Mouse (Mus musculus) small intestine, adult 2 months (tissue): Measurements from ENCODE around the gene Ing1. TPM values are rescaled to one million over a fixed set of nuclear protein-coding genes. Genes with fewer than 3 reads are reported as not detected.
"Not testable (repeated sequence)": the region's sequence is repeated elsewhere in the genome, so short reads cannot be mapped to it uniquely, and the experiment has no call there.

ENCODE experiments used
- H3K27ac ChIP-seq: fragments of 200-500 bp; 2 replicates; pipeline ENCODE4 v1.5.1; 2012; ENCODE audit warnings: low read depth, low read length, control low read depth, inconsistent platforms; ENCODE audit not compliant: insufficient read depth
- H3K27me3 ChIP-seq: fragments of 200-500 bp; 2 replicates; pipeline ENCODE4 v1.6.1; 2012; ENCODE audit warnings: mild to moderate bottlenecking, moderate library complexity, low read length, inconsistent platforms; ENCODE audit not compliant: control insufficient read depth, insufficient read depth
- H3K36me3 ChIP-seq: fragments of 200-500 bp; 2 replicates; pipeline ENCODE4 v1.6.1; 2012; ENCODE audit warnings: mild to moderate bottlenecking, low read length, control low read depth, inconsistent platforms; ENCODE audit not compliant: control insufficient read depth, insufficient read depth
- H3K4me1 ChIP-seq: fragments of 200-500 bp; 2 replicates; pipeline ENCODE4 v1.6.1; 2012; ENCODE audit warnings: low read length, inconsistent platforms, mixed read lengths; ENCODE audit not compliant: control insufficient read depth, insufficient read depth, insufficient read length
- H3K4me3 ChIP-seq: fragments of 200-500 bp; 2 replicates; pipeline ENCODE4 v1.5.1; 2012; ENCODE audit warnings: low read depth, mild to moderate bottlenecking, control low read depth, inconsistent platforms, low read length, moderate library complexity
- CTCF ChIP-seq: fragments of 200-500 bp; IDR thresholded peaks from 2 replicates; pipeline ENCODE4 v1.5.1; 2012; ENCODE audit warnings: low read depth, mild to moderate bottlenecking, control low read depth, inconsistent platforms, low read length, moderate library complexity, mixed read lengths; ENCODE audit not compliant: insufficient replicate concordance, insufficient read length; ENCODE audit errors: extremely low read depth
- POLR2A ChIP-seq: fragments of 200-500 bp; IDR thresholded peaks from 2 replicates; pipeline ENCODE4 v1.6.1; 2012; ENCODE audit warnings: low read depth, mild to moderate bottlenecking, control low read depth, inconsistent platforms, low read length, moderate library complexity
- WGBS: fragments of 180-500 bp; shearing (Covaris S2); methylation state at CpG from one replicate; pipeline ENCODE4 v1.1.7; 2018; 5-methylcytosine and 5-hydroxymethylcytosine counted together
- polyA plus RNA-seq: library from polyadenylated mRNA; depleted of rRNA; stranded (reverse); fragments of >200 nt; gene quantifications from 2 replicates; pipeline ENCODE4 v1.2.3, GENCODE M21; 2012

Ing1 gene
- polyA plus RNA-seq, 1 experiment, result 13.2 TPM

DNA sequence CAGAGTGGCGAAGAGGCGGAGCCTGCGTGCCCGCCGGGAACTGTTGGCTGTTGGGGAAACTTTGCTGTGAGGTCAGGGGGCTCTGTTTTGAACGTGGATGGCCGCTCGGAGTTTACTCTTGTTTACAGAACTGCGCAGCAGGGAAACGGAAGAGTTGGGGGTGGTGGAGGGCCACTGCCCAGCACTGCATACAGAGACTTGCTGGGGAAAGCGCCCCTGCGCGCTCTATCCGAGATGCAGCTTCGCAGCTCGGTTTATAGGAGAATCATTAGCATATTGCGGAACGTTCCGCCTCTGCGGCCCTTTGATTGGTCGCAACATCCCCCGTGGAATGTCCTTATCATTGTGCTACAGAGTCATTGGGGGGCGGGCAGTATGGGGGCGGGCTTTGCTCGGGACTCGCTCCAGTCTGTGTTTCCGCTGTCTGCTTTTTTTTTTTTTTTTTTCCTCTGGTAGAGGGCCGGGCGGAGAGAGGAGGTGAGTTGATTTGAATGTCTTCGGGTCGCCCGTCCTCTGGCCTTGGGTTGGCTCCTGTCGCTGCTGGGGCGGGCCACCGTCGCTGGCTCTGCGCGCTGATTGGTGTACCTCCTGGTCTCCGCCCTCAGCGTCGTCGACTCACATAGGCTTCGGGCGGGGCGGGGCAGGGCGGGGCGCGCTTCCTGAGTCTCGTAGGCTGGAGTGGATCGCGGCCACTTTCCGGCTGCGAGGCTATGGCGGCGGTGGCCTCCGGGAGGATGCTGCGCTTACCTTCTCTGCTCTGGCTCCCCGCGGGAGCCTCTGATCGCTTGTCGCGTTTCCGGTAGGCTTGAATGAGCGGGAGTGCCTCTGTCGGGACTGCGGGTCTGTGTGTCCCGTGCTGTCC, 2.6 kb downstream of the Ing1 start:
- H3K27ac ChIP-seq, result peak overlapping the region; percentile 91
- TF ChIP-seq POLR2A (peak; percentile 100), CTCF (no peak)
- peak overlapping the region; percentile 98 for H3K4me3 ChIP-seq
- peaks cover 10% of the 10 kb centered on the region for H3K36me3 ChIP-seq
- no peaks in the 10 kb centered on the region for H3K27me3 ChIP-seq
- H3K4me1 ChIP-seq, result peaks cover 3% of the 10 kb centered on the region; the same call in 1 of the 2 replicates
- under 1% methylated on average over 67 of the region's 67 CpGs for WGBS

DNA sequence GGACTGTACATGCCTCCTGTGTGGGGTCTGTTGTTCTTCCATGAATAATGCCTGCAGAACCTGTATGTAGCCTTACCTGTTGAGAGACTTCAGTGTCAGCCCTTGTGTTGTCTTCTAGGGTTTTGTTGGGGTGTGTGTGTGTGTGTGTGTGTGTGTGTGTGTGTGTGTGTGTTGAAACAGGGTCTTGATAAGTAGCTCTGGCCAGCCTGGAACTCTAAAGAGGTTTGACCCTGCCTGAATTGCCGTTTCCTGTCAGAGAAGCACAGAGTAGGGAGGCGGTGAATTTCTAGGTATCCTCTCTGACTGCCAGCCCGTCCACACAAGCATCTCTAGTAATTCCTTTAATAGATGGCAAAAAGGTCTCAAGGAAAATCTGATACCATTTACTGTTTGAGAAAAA, 4.1 kb downstream of the Ing1 start:
- 83% methylated on average over 3 of the region's 3 CpGs for WGBS
- H3K36me3 ChIP-seq, result peaks cover 17% of the 10 kb centered on the region
- H3K4me1 ChIP-seq, result peaks cover 3% of the 10 kb centered on the region; the same call in 1 of the 2 replicates
- no peak overlapping the region for H3K4me3 ChIP-seq
- H3K27ac ChIP-seq, result no peak overlapping the region
- H3K27me3 ChIP-seq, result no peaks in the 10 kb centered on the region
- no peak for TF ChIP-seq POLR2A
- no peak for TF ChIP-seq CTCF

DNA sequence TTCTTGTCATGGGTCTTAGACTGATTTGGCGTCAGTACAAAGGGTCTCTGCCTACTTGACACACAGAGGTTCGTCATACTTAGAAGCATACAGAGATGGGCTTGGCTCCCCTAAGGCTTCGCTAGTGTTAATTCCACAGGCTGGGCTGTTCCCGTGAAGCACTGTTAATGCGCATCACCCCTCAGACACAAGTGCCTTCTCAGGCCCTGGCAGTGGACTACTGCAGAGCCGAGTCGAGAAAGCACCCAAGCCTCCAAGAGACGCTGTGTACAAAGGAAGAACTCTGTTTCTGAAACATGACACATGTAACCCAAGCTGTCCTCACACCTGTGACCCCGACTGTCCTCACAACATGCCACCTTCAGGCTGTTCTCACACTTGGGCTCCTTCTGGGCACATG, 4.8 kb downstream of the Ing1 start:
- H3K4me1 ChIP-seq, result no peaks in the 10 kb centered on the region
- TF ChIP-seq CTCF (no peak), POLR2A (no peak)
- 83% methylated on average over 9 of the region's 9 CpGs for WGBS

DNA sequence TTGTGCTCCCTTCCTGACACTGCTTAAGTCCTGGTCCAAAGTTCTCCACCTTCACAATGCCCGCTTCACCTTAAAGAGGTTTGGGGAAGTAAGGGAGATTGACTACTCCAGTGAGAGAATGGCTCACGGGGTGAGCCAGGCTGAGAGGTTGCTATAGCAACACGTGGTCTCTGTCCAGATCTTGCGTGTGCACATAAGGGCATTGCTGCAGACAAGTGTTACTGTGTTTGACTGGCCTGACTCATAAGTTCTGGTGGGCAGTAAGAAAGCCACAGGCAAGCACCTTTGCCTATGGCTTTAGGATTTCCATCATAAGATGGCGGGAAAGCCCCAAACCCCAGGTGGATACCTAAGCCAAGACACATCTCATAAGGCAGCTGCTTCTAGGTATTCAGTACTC, 8.9 kb downstream of the Ing1 start:
- no peaks in the 10 kb centered on the region for H3K4me1 ChIP-seq
- WGBS, result 84% methylated on average over 5 of the region's 5 CpGs
- H3K27ac ChIP-seq, result no peak overlapping the region
- peaks cover 18% of the 10 kb centered on the region for H3K36me3 ChIP-seq
- H3K27me3 ChIP-seq, result no peaks in the 10 kb centered on the region
- TF ChIP-seq POLR2A (no peak), CTCF (no peak)
- no peak overlapping the region for H3K4me3 ChIP-seq

More for the DNA sequence above, 4.8 kb downstream of the Ing1 start:
- Histone ChIP-seq H3K27ac (no peak overlapping the region), H3K4me3 (no peak overlapping the region), H3K36me3 (peaks cover 17% of the 10 kb centered on the region), H3K27me3 (no peaks in the 10 kb centered on the region)

DNA sequence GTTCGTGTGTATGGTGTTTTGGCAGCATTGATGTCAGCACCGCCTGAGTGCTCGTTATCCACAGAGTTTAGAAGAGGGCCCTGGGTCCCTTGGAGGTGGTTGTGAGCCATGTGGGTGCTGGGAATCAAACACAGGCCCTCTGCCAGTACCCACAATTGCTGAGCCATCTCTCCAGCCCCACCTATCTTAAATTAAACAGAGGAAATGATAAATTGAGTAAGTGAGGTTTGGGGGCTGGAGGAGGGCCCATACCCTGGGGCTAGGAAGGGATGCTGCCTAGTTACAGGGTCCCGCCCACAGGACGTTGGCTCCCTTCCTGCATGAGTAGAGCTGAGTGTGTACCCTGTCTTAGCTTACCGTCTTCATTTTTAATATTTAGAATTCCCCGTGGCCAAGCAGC, 9.3 kb downstream of the Ing1 start:
- Histone ChIP-seq H3K36me3 (peaks cover 18% of the 10 kb centered on the region), H3K4me1 (no peaks in the 10 kb centered on the region)
- 81% methylated on average over 7 of the region's 7 CpGs for WGBS

DNA sequence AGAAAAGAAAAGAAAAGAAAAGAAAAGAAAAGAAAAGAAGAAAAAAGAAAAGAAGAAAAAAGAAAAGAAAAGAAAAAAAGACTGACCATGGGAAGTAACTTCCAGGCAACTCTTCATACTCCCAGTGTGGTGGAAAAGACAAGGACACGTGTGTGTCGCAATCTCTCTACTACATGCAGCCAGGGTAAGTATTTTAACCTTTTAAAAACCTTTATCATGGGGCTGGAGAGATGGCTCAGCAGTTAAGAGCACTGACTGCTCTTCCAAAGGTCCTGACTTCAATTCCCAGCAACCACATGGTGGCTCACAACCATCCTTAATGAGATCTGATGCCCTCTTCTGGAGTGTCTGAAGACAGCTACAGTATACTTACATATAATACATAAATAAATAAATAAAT, 12.8 kb downstream of the Ing1 start:
- not testable (repeated sequence) for H3K27ac ChIP-seq, H3K4me3 ChIP-seq, H3K4me1 ChIP-seq, H3K36me3 ChIP-seq, H3K27me3 ChIP-seq
- 82% methylated on average over 2 of the region's 2 CpGs for WGBS

More for the DNA sequence above, 9.3 kb downstream of the Ing1 start:
- Histone ChIP-seq H3K27me3 (no peaks in the 10 kb centered on the region), H3K27ac (no peak overlapping the region), H3K4me3 (no peak overlapping the region)
- TF ChIP-seq CTCF, result no peak
- TF ChIP-seq POLR2A, result no peak

DNA sequence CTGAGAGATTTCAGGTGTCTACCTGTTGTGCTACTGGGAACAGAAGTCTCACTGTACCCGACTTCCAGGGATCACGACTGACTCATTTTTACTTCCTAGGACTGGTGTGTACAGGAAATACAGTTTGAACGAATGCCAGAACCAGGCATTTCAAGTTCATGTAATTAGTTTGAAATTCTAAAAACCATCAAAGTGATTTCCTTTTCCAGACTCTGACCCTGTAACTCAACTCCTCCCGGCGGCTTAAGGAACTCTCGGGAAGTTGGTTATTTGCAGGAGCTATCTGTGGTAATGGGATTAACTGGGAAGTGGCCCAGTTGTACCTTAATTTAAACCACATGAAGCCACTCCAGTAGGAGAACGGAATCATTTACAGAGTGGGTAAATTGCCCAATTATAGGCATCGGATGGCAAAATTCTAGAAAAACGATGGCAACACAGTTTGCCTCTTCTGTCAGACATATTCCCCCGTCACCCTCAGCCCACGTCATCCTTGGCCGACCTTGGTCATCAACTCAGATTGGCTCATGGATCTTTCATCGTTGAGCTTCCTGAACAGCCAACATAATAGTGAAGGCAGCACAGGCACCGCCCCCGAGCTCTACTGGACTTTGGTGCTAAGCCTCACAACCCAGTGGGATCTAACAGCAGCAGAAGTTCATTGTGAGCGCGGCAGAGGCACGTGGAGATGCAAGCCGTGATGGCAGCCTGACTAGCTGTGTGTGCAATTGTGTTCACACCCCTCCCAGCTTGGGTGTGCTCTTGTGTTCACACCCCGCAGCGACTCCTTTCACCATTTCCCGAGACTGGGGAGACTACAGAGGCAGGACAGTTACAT, 14.1 kb downstream of the Ing1 start:
- 79% methylated on average over 22 of the region's 22 CpGs for WGBS
- H3K27me3 ChIP-seq, result no peaks in the 10 kb centered on the region
- no peaks in the 10 kb centered on the region; the same call in 1 of the 2 replicates for H3K4me1 ChIP-seq
- no peak overlapping the region for H3K27ac ChIP-seq
- no peak for TF ChIP-seq CTCF
- no peak for TF ChIP-seq POLR2A
- H3K4me3 ChIP-seq, result no peak overlapping the region
- 0 out of 2 replicates have a peak, but pooled peaks cover 1% of the 10 kb centered on the region for H3K36me3 ChIP-seq
